Mouse (Mus musculus): ENCODE measurements around the gene Lgr4.

- TF ChIP-seq GATA1 (IDR thresholded peaks at IDR 0.05; ENCODE audit: low read length) (no peak), TAL1 (IDR thresholded peaks at IDR 0.05; ENCODE audit: low read length) (no peak)
Observed at GRCm38 (mm10) chr2:109996411-109996810, 79.0 kb downstream of the Lgr4 start.
